Mouse (Mus musculus): ENCODE measurements at regions not wholly inside any gene's neighbourhood (a gene's known extent, or its start where the extent isn't known, plus 50 kb on each side); places are given as distances from the start of the nearest gene placed in this dataset.

DNA sequence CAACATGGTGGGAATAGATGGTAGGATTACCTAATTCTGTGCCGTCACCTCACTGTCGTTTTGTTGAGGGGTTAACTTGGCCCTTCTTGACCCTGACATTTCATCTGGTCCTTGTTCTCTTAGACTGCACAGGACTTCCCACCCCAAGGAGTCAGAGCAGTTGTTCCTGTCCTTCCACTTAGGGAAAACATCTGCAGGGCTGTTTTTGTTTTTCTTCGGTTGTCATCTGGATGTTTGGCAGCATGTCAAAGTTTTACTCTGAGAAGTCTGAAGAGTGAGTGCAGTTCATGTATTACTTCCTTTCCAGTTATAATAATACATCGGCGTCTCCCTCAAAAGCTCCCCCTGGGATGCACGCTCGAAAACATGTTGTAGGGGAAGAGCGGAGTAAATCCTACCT is 376.8 kb downstream of the Rnd3 start:
- TF ChIP-seq CTCF (IDR thresholded peaks at IDR 0.05; ENCODE audit: extremely low read depth, insufficient read length, insufficient replicate concordance, low read depth, low read length) = no peak
- no peak for TF ChIP-seq POLR2A (IDR thresholded peaks at IDR 0.05; ENCODE audit: low read depth, low read length)

Data from small intestine, adult 2 months (tissue).